Mouse (Mus musculus): Measurements from ENCODE around the gene Bsdc1.

The Bsdc1 gene

GRCm38 (mm10) chr4:129479863-129480262, 18.5 kb downstream of the Bsdc1 start:
- DNase-seq (ENCODE audit: low spot score in 2 of 2) = no peak

GRCm38 (mm10) chr4:129481090-129481489, 19.7 kb downstream of the Bsdc1 start:
- no peak for DNase-seq (ENCODE audit: low spot score in 2 of 2)

- DNase-seq (ENCODE audit: low spot score in 2 of 2) = no peak
Observed at GRCm38 (mm10) chr4:129490972-129491880, 29.8 kb downstream of the Bsdc1 start, which contains the start of the genes Tssk3 and Fam229a. Tssk3 (minus strand) TSS chr4:129491022. Fam229a (plus strand) TSS chr4:129491190.

- no peak for DNase-seq (ENCODE audit: low spot score in 2 of 2)
Observed at GRCm38 (mm10) chr4:129494681-129495080, 33.3 kb downstream of the Bsdc1 start.

GRCm38 (mm10) chr4:129495672-129496562, 34.5 kb downstream of the Bsdc1 start:
- no peak for DNase-seq (ENCODE audit: low spot score in 2 of 2)

- DNase-seq (ENCODE audit: low spot score in 2 of 2) = no peak
Observed at GRCm38 (mm10) chr4:129496631-129497030, 35.2 kb downstream of the Bsdc1 start.

- no peak for DNase-seq (ENCODE audit: low spot score in 2 of 2)
Observed at GRCm38 (mm10) chr4:129498941-129499340, 37.6 kb downstream of the Bsdc1 start.

GRCm38 (mm10) chr4:129500017-129500416, 38.6 kb downstream of the Bsdc1 start:
- no peak for DNase-seq (ENCODE audit: low spot score in 2 of 2)

GRCm38 (mm10) chr4:129500607-129501566, 39.5 kb downstream of the Bsdc1 start:
- peak; percentile 34 to 53 for DNase-seq (ENCODE audit: low spot score in 2 of 2)

- no peak for DNase-seq (ENCODE audit: low spot score in 2 of 2)
Observed at GRCm38 (mm10) chr4:129502327-129502888, 41.0 kb downstream of the Bsdc1 start.

GRCm38 (mm10) chr4:129502901-129503444, 41.6 kb downstream of the Bsdc1 start:
- no peak for DNase-seq (ENCODE audit: low spot score in 2 of 2)

- DNase-seq (ENCODE audit: low spot score in 2 of 2) = no peak
Observed at GRCm38 (mm10) chr4:129505511-129505910, 44.1 kb downstream of the Bsdc1 start.

- DNase-seq (ENCODE audit: low spot score in 2 of 2) = no peak
Observed at GRCm38 (mm10) chr4:129507434-129508236, 46.3 kb downstream of the Bsdc1 start.

- no peak for DNase-seq (ENCODE audit: low spot score in 2 of 2)
Observed at GRCm38 (mm10) chr4:129508237-129508515, 46.8 kb downstream of the Bsdc1 start.

GRCm38 (mm10) chr4:129508834-129509600, 47.6 kb downstream of the Bsdc1 start:
- DNase-seq (ENCODE audit: low spot score in 2 of 2) = no peak

- no peak for DNase-seq (ENCODE audit: low spot score in 2 of 2)
Observed at GRCm38 (mm10) chr4:129509650-129510049, 48.3 kb downstream of the Bsdc1 start.

- no peak for DNase-seq (ENCODE audit: low spot score in 2 of 2)
Observed at GRCm38 (mm10) chr4:129510723-129511412, 49.5 kb downstream of the Bsdc1 start.

- DNase-seq (ENCODE audit: low spot score in 2 of 2) = no peak
Observed at GRCm38 (mm10) chr4:129511413-129512096, 50.2 kb downstream of the Bsdc1 start.

All from right cerebral cortex, postnatal 36 days (tissue).